Mouse (Mus musculus) cortical plate, adult 2 months (tissue): ENCODE results near the gene Twsg1.

ENCODE experiments used
- CTCF ChIP-seq: fragments of 200-500 bp; IDR thresholded peaks from 2 replicates; pipeline ENCODE4 v1.5.1; 2011; ENCODE audit warnings: mild to moderate bottlenecking, control low read depth, low read length; ENCODE audit not compliant: insufficient read depth; ENCODE audit errors: extremely low read depth
- POLR2A ChIP-seq: fragments of 200-500 bp; IDR thresholded peaks from 2 replicates; pipeline ENCODE4 v1.6.1; 2011; ENCODE audit warnings: mild to moderate bottlenecking, low read length, control low read depth; ENCODE audit not compliant: insufficient read depth; ENCODE audit errors: extremely low read depth

- no peak for TF ChIP-seq CTCF
- no peak for TF ChIP-seq POLR2A
These were observed 9.8 kb downstream of the Twsg1 start for GRCm38 (mm10) chr17:65941275-65941674.
